Mouse (Mus musculus) cortical plate, adult 2 months (tissue): ENCODE results near the gene Katnb1.

Experiments
- CTCF ChIP-seq: fragments of 200-500 bp; IDR thresholded peaks from 2 replicates; pipeline ENCODE4 v1.5.1; 2011; ENCODE audit warnings: mild to moderate bottlenecking, control low read depth, low read length; ENCODE audit not compliant: insufficient read depth; ENCODE audit errors: extremely low read depth
- POLR2A ChIP-seq: fragments of 200-500 bp; IDR thresholded peaks from 2 replicates; pipeline ENCODE4 v1.6.1; 2011; ENCODE audit warnings: mild to moderate bottlenecking, low read length, control low read depth; ENCODE audit not compliant: insufficient read depth; ENCODE audit errors: extremely low read depth

DNA sequence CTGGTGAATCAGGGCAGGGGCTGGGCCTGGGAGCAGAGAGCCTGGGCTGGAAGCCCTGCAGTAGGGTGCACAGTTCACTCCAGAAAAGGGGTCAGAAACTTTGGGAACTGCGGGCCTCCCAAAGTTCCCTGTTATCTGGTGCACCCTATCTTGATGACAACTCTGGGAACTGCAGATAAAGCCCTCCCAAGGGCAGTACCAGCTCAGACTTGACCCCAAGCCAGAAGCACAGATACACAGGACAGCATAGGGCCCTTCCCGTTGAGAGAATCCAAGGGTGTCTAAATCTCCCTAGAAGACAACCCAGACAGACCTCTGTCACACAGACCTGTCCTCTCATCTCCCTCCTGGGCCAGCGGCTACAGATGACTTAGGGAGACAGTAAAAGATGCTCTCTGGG is 69.6 kb downstream of the Katnb1 start:
- TF ChIP-seq CTCF (no peak), POLR2A (no peak)
